Mouse (Mus musculus) left cerebral cortex, postnatal 14 days (tissue): ENCODE data around the gene Zfhx2. TPM values are rescaled to one million over a fixed set of nuclear protein-coding genes. Genes with fewer than 3 reads are reported as not detected.

Experiments
- DNase-seq, 2 experiments: peaks; one replicate each; pipeline ENCODE4 v3.0.0; 2021 to 2022; ENCODE audit warnings: low spot score in 2 of 2, mixed read lengths in 1 of 2
- intact Hi-C: fragments of 180-260 bp; cut with DNase I; formaldehyde crosslinking; loops from one replicate; pipeline ENCODE4 v1.15.1; 2025
- total RNA-seq, 2 experiments: library from RNA; stranded (reverse); gene quantifications; 2 replicates each; pipeline ENCODE4 v1.2.3; 2021

Zfhx2 gene
- total RNA-seq, 2 experiments from 2014 or later: 37.2 to 37.9 TPM

DNA sequence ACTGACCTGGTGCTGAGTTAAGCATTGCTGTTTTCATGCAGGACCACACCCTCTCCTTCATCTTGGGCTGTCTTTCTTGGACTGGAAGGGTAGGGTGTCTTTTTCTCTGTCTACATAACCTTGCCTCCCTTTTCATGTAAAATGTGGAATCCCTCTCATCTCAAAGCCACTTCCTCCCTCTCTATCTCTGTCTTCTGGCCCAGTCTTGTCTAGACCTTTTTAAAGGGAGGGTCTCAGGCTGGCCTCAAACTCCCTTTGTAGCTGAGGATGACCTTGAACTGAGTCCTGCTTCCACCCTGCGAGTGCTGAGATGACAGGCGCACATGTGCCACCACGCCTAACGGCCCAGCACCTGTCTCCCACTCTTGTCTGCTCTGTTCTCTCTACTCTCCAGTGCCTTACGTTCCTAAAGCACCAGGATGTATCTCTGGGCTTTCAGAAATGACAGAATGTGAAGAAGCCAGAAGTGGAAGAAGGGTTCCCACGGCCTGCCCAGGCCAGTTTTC lies 6.1 kb downstream of the Zfhx2 start:
- no peak for DNase-seq
- intact Hi-C loops: no loop called here

DNA sequence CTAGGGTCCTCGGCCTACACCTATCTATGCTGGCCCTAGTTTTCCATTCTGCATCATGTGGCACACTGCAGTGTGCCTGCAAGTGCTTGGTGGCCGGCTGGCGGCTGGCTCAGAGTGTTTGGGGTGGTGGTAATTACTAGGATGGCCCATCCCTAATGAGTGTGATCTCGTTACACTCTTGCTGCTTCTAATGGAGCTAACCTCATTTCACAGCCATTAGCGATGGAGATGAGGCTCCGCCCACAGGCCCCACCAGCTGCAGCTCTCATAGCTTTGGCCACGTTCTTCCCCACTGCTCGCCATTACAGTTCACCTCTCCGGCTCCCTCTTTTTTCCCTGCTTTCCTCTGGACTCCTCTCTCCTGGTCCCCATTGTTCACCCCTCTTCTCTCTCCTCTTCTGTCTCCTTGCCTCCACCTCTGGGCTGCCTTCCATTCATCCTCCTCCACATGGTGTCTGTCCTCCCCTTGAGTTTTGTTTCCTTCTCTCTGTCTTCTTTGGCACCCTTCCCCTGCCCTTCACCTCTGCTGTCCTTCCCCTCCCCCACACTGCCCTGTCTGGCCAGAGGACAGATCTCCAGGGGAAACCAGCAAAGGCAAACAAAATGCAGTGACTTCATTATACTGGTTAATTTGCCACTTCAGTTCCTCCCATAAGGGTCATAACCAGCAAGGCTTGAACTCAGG lies 6.7 kb downstream of the Zfhx2 start:
- intact Hi-C loops: no loop called here
- DNase-seq: no peak

DNA sequence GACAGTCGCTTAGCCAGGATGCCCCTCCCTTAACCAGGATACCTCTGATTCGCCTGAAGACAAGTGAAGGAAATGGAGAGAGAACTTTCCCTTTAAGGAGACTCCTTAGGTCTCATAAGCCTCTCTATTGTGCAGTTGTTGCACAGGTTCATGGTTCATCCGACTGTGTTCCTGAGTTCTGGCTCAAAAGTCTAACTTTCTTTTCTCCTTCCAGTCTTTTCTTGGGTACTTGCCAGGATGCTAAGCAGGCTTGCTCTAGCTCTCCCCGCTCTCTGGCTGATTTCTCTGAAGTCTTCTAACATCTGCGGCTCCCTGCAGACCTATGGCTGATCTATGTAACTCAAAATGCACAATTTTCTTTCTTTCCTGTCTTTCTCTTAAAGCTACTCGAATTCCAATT lies 8.6 kb downstream of the Zfhx2 start:
- no peak for DNase-seq
- intact Hi-C loops: no loop called here

DNA sequence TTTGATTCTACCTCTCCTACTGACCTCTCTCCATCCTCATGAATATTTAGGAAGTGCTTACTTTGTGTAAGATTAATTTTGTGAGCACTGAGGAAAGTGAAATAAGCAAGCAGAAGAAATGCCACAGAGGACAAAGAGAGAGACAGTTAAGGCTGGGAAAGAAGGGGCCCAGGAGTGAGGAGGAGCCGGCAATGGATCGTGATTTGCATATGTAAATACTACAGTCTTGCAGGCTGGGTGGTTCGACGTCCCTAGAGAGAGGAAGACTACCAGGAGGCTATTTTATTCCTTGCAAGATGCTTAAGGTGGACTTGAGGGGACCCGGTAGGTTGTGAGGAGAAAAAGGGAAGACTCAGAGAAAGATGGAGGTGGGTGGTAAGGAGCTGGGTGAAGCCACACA lies 11.0 kb downstream of the Zfhx2 start:
- intact Hi-C loops: no loop called here
- no peak for DNase-seq

DNA sequence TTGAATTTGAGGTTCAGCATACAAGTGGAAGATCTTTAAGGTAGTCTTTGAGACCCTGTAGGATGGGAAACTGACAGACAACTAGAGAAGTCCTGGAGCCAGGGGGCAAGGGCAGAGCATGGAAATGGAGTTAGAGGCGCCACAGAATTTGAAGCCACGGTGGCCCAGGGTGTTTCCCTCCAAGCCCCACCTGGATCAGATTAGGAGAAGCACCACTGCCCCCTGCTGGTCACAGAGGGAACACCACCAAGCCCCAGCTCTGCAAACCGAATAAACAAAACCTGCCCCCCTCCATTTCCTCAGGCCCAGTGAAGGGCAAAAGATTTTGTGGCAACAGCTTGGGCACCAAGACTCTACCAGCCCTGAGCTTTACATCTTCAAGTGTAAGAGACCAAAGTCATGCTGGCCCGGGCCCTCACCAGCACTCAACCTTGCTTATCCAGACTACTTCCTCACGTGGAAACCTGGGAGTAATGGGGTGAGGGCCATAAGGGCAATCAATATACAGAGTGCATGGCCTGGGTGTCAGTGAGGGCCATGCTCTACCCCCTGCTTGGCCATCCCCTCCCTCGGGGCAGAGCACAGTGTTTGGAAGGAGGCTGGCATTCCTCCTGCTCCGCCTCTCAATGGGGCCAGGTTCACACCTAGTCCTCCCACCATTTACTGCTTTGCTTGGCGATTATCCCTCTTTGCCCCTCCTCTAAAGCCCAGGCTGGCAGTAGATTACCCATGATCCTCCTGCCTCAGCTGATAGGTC lies 12.7 kb downstream of the Zfhx2 start:
- intact Hi-C loops: loop anchor here (2.0 kb wide), 1 partner anchor 55 kb away; no protein-coding TSS in a partner anchor
- DNase-seq: peak; percentile 75 to 82

DNA sequence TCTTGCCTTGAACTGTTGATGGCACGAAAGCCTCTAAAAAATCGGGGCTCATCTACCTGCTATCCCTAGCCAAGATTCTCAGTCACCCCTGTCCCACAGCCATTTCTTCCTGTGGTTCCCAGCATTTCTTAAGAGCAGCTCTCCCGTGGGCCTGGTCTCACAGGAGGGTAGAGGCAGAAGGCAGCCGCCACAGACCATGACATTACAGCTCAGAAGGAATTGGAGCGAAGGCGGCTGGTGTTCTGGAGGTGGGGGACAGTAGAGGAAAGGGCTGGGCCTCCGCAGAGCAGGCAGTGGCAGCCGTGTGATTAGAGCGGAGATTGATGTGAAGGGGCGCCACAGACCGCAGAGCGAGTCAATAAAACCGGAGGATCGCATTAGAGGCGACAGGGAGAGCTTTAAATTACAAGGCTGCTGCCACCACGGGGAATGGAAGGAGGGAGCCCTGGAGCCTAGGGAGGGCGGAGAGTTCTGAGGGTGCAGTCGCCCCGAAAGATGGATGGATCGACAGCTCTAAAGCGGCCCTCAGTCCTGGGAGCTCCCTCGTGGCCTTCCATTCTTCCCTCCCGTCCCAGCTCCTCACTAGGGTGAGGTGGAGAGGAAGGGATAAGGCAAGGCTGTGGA lies 13.6 kb downstream of the Zfhx2 start:
- intact Hi-C loops: loop anchor here (2.0 kb wide), 1 partner anchor 54 kb away; no protein-coding TSS in a partner anchor
- DNase-seq: no peak

DNA sequence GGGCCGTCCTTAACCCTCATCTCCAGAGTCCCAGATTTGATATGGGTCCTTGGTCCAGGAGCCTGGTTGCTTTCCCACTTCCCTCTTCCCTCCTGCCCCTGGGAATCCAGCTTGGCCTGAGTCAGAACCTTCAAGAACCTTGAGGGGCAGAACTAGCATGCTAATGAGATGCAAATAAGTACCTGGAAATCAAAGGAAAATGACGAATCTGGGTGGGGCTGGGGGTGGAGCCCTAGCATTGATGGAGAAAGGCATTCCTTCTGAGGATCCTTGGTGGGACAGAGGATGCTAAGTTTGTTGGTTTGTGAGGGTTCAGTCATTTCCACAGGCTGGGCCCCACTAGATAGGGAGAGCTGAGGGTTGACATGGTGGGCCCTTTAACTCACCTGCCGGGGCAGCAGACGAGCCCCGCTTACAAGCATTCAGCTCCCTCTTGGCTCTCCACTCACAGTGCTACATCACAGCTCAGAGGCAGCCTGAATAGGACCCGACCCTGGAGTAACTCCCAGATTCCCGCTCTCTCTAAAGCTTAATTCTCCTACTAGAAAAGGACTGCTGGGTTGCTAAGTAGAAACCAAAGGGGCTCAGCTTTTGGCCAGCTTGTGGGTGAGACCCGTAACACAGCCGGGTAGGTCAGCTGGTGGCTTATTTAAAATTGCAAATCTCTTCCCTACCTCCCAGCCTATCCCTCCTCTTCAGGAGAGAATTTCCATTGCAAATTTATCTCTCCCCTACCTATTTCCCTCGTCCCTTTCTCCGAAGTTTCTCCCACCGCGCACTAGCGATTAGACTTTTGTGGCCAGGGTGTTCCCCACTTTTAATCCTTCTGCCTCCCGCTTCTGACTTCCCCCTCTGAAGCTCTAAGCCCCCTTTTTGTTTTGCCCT lies 14.4 kb downstream of the Zfhx2 start:
- DNase-seq: no peak
- intact Hi-C loops: loop anchor here (2.0 kb wide), 1 partner anchor 53 kb away; no protein-coding TSS in a partner anchor

DNA sequence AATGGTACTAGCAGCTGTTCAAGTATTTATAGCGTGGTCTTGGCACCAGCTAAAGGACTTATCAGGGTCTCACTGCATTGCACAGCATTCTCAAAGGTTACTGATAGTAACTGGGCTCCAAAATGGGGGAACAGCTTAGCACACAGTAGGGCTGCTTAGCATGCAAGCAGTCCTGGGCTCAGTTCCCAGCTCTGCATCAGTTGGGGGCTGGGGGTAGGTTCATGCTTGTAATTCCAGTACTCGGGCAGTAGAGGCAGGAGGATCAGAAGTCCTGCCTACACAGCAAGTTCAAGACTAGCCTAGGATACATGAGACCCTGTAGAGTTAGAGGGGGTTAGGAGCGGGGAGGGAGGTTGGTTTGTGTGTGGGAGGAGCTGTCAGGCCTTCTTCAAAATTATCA lies 15.2 kb downstream of the Zfhx2 start:
- DNase-seq: no peak
- intact Hi-C loops: no loop called here

DNA sequence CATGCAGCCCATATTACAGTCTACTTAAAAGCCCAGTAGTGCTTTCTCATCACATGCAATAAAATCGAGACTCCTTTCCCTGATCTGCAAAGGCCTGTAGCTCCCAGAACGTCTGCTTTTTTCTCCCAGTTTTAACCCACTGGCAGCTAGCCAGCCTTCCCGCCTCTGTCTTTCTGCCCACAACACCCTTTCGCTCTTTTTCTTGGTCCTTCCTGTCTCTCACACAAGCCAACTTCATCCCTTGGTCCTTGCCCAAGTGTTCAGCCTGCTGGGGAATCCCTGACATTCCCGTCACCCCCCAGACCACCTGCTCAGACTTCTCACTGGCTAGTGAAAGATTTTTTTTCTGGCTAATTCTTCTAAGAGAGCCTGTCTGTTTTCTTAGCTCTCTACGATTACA lies 15.9 kb downstream of the Zfhx2 start:
- intact Hi-C loops: no loop called here
- peak; percentile 69 to 75 for DNase-seq

DNA sequence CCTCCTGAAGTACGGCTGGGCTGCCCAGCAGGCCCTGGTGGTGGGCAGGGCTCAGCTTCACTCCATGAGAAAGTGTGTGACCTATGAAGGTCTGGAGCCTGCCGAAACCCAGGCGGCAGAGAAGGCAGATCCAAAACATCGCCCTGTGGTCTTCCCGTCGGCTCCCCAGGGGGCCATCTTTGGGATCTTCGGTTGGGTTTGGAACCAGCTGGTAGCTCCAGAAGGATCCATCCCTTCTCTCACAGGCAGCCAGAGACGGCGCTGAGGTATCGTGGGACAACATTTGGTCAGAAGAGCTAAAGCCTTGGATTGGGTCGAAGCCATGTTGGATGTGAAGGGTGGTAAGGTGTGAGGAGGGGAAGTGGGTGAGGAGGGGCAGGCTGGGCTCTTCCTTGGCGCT lies 17.7 kb downstream of the Zfhx2 start:
- no peak for DNase-seq
- intact Hi-C loops: no loop called here

DNA sequence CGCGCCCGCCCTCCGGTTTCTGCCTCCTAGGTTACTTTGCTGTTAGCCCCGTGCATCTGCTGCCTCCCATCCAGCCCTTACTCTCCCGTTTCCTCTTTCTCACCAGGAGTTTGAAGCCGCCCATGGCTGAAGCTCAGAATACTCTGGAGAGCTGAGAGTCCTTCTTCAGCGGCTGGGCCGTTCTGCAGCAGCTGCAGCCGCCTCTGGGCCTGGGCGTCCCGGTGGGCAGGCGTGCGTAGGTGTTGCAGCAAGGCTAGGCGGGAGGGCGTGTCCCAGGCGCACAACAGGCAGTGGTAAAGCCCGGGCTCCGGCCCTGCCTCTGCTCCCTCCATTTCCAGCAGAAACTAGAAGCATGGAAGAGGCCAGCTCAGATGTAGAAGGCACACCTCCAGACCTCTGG lies 20.4 kb downstream of the Zfhx2 start:
- DNase-seq: no peak
- intact Hi-C loops: no loop called here

DNA sequence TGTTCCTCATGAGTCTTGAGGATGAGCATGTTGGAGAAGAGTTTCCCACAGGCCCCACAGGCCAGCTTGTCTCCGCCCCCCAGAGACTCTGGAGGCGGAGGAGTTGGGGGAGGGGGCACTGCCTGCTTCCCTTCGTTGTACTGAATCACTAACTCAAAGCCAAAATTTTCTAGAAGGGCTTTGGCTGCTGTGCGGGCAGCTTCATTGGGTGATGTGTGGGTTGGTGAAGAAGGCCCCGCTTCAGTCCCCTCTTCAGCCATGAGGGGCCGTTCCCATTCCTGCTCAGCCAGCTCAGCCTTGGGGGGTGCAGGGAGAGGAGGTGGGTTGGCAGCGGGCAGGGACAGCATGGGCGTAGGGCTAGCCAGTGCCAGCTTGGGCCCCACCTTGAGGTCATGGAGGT lies 26.1 kb downstream of the Zfhx2 start:
- intact Hi-C loops: no loop called here
- peak in 1 of 2 experiments; percentile 57 for DNase-seq

DNA sequence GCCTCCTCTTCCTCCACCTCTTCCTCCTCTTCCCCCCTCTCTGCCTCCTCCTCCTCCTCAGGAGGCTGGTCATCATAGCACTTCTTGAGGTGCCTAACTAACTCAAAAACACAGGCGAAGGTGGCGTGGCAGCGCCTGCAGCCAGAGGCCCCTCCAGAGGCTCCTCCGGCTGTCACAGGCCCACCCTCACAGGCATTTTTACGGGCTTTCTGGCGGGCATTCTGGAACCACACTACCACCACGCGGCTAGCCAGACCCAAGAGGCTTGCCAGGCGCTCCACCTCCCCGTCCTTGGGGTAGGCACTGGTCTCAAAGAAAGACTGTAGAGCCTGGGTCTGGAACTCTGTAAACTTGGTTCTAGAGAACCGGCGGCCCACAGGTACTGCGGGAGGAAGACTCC lies 26.7 kb downstream of the Zfhx2 start:
- DNase-seq: no peak
- intact Hi-C loops: no loop called here

DNA sequence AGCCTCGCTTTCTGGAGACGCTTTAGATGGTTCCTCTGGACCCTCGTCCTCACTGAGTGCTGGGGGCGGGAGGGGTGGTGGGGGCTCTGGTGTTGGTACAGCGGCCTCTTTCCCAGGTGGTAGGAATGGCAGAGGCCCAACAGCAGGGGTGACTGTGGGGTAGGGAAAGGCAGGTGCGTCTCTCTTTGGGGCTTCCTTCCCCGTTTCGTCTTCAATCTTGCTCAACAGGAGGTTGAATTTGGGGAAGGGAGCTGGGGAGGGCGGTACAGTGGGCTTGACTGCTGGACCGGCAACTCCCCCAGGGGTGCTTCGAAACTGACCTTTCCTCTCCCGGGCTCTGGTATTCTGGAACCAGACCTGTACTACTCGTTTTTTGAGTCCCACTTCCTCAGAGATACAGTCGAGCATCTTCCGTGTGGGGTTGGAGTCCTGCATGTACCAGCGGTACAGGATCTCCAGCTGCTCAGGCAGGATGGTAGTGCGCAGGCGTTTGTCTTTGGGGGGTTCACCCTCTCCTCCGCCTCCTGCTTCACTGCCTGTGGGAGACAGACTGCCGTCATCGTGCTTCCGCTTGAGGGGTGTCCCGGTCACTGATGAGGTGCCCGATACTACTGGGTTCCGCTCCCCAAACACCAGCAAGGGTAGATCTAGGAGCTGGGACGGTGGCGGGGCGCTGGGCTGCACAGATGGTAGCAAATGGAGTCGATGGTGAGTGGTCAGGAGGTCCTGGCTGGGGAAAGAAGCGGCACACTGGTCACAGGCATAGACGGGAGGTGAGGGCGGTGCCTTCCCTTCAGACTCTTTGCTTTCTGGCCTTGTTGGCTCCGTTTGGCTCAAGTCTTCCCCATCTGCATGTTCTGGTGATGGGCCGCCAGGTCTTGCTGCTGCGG lies 27.4 kb downstream of the Zfhx2 start:
- intact Hi-C loops: loop anchor here (5.0 kb wide), 1 partner anchor 37 kb away; no protein-coding TSS in a partner anchor

DNA sequence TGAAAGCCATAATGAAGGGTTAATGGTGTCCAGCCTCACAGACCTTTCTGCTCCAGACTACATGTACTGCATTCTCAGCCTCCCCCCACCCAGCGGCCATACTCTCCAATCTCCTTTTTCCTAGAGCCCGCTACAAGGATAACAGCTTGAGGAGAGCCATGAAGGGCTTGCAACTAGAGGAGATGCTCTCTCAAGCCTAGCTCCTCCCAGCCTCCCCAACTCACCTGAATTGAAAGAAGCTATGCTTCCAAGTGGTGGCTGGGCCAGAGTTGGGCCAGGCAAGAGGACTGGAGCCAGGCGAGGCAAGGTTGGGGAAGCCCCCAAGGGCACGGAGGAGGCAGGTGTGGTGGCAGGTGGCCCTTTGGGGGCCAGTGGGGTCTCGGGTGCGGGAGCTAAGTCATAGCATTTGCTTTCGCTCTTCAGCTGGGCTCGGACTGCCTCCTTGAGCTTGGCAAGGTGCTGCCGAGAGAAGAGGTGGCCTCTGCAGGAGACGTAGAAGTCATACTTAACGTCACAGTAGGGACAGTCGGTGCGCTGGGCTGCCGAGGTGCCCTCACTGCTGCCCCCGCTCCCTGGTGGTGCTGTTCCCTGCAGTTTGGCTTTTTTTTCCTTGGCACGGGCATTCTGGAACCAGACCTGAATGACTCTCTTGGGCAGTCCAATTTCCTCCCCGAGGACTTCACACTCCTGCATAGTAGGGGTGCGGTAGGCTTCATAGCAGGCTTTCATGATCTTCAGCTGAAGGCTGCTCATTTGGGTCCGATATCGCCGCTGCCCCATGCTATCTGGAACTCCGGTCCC lies 28.3 kb downstream of the Zfhx2 start:
- intact Hi-C loops: loop anchor here (5.0 kb wide), 1 partner anchor 36 kb away; no protein-coding TSS in a partner anchor
- no peak for DNase-seq

More for the DNA sequence above, 27.4 kb downstream of the Zfhx2 start:
- DNase-seq: no peak

DNA sequence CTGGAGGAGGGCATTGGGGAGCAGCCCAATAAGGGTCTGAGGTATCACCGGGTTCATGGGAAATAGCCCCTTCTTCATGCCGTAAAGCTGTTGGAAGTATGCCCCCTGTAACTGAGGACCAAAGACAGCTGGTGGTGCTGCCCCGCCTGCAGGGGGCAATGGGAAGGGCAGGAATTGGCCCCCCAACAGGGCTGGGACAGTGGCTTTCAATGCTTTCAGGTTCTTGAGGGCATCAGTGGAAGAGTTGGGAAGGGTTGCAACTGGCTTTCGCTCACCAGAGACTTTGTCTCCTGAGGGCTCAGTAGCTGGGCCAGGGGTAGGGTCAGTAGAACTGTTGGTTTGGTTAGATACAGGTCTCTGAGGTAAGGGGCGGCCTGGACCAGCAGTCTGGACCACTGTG lies 29.0 kb downstream of the Zfhx2 start:
- intact Hi-C loops: loop anchor here (5.0 kb wide), 1 partner anchor 36 kb away; no protein-coding TSS in a partner anchor
- DNase-seq: no peak

DNA sequence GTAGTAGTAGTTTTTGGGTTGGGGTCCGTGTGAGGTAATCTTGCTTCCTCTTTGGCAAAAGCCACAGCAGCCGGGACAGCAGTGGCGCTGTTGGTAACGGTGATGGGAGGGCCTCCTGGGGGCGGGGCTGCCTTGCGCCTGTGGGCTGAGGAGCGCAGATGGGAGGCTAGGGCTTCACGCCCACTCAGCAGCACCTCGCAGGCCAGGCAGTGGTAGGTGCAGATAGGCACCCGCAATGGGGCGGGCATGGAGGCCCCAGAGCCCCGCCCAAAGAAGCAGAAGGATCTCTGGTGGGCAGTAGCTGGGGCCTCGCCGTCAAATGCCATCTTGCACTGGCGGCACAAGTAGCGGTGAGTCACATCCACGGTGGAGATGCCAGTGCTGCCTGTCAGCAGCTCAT lies 29.5 kb downstream of the Zfhx2 start:
- peak in 1 of 2 experiments; percentile 59 for DNase-seq
- intact Hi-C loops: loop anchor here (5.0 kb wide), 1 partner anchor 35 kb away; no protein-coding TSS in a partner anchor
